Mouse (Mus musculus) CH12.LX (cell line): ENCODE measurements around the gene Fastkd5.

Experiments
- BHLHE40 ChIP-seq: IDR thresholded peaks from 2 replicates; pipeline ENCODE4 v1.6.1; 2011; ENCODE audit warnings: mild to moderate bottlenecking, low read depth, low read length, improper control_type of control experiment
- CTCF ChIP-seq, 2 experiments: IDR thresholded peaks in 1 of 2; conservative IDR thresholded peaks in 1 of 2; 2 replicates each; pipeline ENCODE4 v1.5.1; 2011 to 2012; ENCODE audit warnings: low read depth in 2 of 2, low read length in 2 of 2, improper control_type of control experiment in 1 of 2, inconsistent platforms in 1 of 2, mild to moderate bottlenecking in 1 of 2, moderate library complexity in 1 of 2
- GABPA ChIP-seq: IDR thresholded peaks from 2 replicates; pipeline ENCODE4 v1.6.1; 2012; ENCODE audit warnings: low read depth, low read length, improper control_type of control experiment, inconsistent platforms; ENCODE audit not compliant: insufficient replicate concordance
- HCFC1 ChIP-seq: IDR thresholded peaks from 2 replicates; pipeline ENCODE4 v1.6.1; 2012; ENCODE audit warnings: low read depth, mild to moderate bottlenecking, inconsistent platforms, low read length, improper control_type of control experiment
- MAFK ChIP-seq: IDR thresholded peaks from 2 replicates; pipeline ENCODE4 v1.6.1; 2011; ENCODE audit warnings: low read length, improper control_type of control experiment; ENCODE audit not compliant: insufficient replicate concordance
- POLR2A ChIP-seq: IDR thresholded peaks from 2 replicates; pipeline ENCODE4 v1.6.1; 2011; ENCODE audit warnings: low read depth, mild to moderate bottlenecking, improper control_type of control experiment, low read length
- TCF12 ChIP-seq: IDR thresholded peaks from 2 replicates; pipeline ENCODE4 v1.6.1; 2014; ENCODE audit warnings: low read depth, mild to moderate bottlenecking, inconsistent platforms, low read length, improper control_type of control experiment
- USF1 ChIP-seq: IDR thresholded peaks from 2 replicates; pipeline ENCODE4 v1.6.1; 2014; ENCODE audit warnings: low read depth, mild to moderate bottlenecking, inconsistent platforms, low read length, improper control_type of control experiment
- USF2 ChIP-seq: conservative IDR thresholded peaks from 2 replicates; pipeline ENCODE4 v1.6.1; 2011; ENCODE audit warnings: low read depth, low read length, improper control_type of control experiment
- ZKSCAN1 ChIP-seq: IDR thresholded peaks from 2 replicates; pipeline ENCODE4 v1.6.1; 2012; ENCODE audit warnings: low read depth, inconsistent platforms, low read length, improper control_type of control experiment, borderline replicate concordance
- ZMIZ1 ChIP-seq: IDR thresholded peaks from 2 replicates; pipeline ENCODE4 v1.6.1; 2012; ENCODE audit warnings: low read depth, mild to moderate bottlenecking, inconsistent platforms, low read length, improper control_type of control experiment

- no peak for TF ChIP-seq ZKSCAN1
- no peak for TF ChIP-seq POLR2A
- TF ChIP-seq CTCF (conservative IDR thresholded peaks at IDR 0.05 in 1 of 2, IDR thresholded peaks at IDR 0.05 in 1 of 2; ENCODE audit: low read depth in 2 of 2, low read length in 2 of 2) = no peak
- no peak for TF ChIP-seq ZMIZ1
- no peak for TF ChIP-seq HCFC1
- TF ChIP-seq TCF12 = no peak
- no peak for TF ChIP-seq GABPA
- no peak for TF ChIP-seq USF1
- no peak for TF ChIP-seq BHLHE40
- no peak for TF ChIP-seq MAFK
- no peak for TF ChIP-seq USF2
These were observed 52.8 kb downstream of the Fastkd5 start for GRCm38 (mm10) chr2:130577021-130577420.
